Mouse (Mus musculus): ENCODE data around the gene Large2. TPM values are rescaled to one million over a fixed set of nuclear protein-coding genes. Genes with fewer than 3 reads are reported as not detected.

Large2 gene
- total and polyA plus RNA-seq, 3 experiments: 0.19 to 1.5 (median 0.89) TPM

DNA sequence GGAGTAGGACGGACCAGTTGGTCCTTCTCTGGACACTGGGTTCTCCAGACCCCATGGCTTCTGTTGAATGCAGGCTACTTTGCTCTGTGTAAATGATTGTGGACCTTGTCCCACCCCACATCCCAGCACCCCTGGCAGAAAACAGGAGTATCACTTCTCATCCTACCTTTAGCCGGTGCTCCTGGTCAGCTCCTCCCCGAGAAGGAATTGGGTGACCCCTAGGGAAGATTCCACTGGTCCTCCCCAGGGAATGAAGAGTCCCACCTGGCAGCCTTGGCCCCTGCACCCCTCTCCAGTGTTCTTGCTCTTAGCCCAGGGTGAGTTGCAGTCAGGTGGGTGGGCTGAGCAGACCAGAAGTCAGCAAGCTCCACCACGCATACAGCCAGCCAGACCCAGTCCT is 10.6 kb downstream of the Large2 start:
- dilution Hi-C loops (cut with MboI; ENCODE audit: extremely low pct_ligation_motif_present, extremely low pct_unique_long_range_greater_than_20kb, low sequenced_read_pairs): no loop called here
- H3K36me3 ChIP-seq (replicated peaks in 1 of 2; ENCODE audit: control insufficient read depth in 1 of 2, insufficient read depth in 1 of 2, low read length in 1 of 2): peaks cover 34 to 56% of the 10 kb centered on the region in 2 experiments
- no peaks in the 10 kb centered on the region for H3K79me2 ChIP-seq (replicated peaks; ENCODE audit: control insufficient read depth, extremely low read depth, insufficient read depth, poor library complexity, severe bottlenecking)
- DNase-seq (ENCODE audit: extremely low read depth): no peak
- H3K4me1 ChIP-seq (ENCODE audit: control insufficient read depth in 1 of 2, insufficient read depth in 2 of 2): peaks cover 0 to 3% of the 10 kb centered on the region in 2 experiments; a peak in 1 of 4 replicates
- no peak overlapping the region for H3K27ac ChIP-seq (ENCODE audit: insufficient read depth, low read depth)
- no peaks in the 10 kb centered on the region for H3K9me3 ChIP-seq (replicated peaks; ENCODE audit: low read length)
- H3K4me3 ChIP-seq (replicated peaks in 1 of 3; ENCODE audit: low read depth in 2 of 3, low read length in 2 of 3, poor library complexity in 1 of 3): no peak overlapping the region
- no peaks in the 10 kb centered on the region for H3K27me3 ChIP-seq (replicated peaks)
- no peak overlapping the region for H3K9ac ChIP-seq (ENCODE audit: insufficient read depth, low read depth)
- TF ChIP-seq BHLHE40 (IDR thresholded peaks at IDR 0.05; ENCODE audit: low read depth, low read length) (no peak), JUND (conservative IDR thresholded peaks at IDR 0.05; ENCODE audit: low read depth, low read length) (no peak)
- no peak overlapping the region for H3K4me2 ChIP-seq (ENCODE audit: insufficient read depth, low read depth, poor library complexity, severe bottlenecking)
- in situ Hi-C loops (cut with MboI; ENCODE audit: low pct_ligation_motif_present, low pct_unique_long_range_greater_than_20kb, low sequenced_read_pairs): no loop called here

GRCm38 (mm10) chr2:92362571-92363228 is 12.0 kb downstream of the Large2 start:
- Histone ChIP-seq H3K79me2 (replicated peaks; ENCODE audit: control insufficient read depth, extremely low read depth, insufficient read depth, poor library complexity, severe bottlenecking) (no peaks in the 10 kb centered on the region), H3K27me3 (replicated peaks) (no peaks in the 10 kb centered on the region), H3K9ac (ENCODE audit: insufficient read depth, low read depth) (no peak overlapping the region), H3K4me3 (replicated peaks in 1 of 3; ENCODE audit: low read depth in 2 of 3, low read length in 2 of 3, poor library complexity in 1 of 3) (no peak overlapping the region), H3K4me1 (ENCODE audit: control insufficient read depth in 1 of 2, insufficient read depth in 2 of 2) (peaks cover 0 to 3% of the 10 kb centered on the region in 2 experiments; a peak in 1 of 4 replicates), H3K36me3 (replicated peaks in 1 of 2; ENCODE audit: control insufficient read depth in 1 of 2, insufficient read depth in 1 of 2, low read length in 1 of 2) (peaks cover 43 to 70% of the 10 kb centered on the region in 2 experiments), H3K4me2 (ENCODE audit: insufficient read depth, low read depth, poor library complexity, severe bottlenecking) (no peak overlapping the region), H3K9me3 (replicated peaks; ENCODE audit: low read length) (no peaks in the 10 kb centered on the region), H3K27ac (ENCODE audit: insufficient read depth, low read depth) (no peak overlapping the region)
- in situ Hi-C loops (cut with MboI; ENCODE audit: low pct_ligation_motif_present, low pct_unique_long_range_greater_than_20kb, low sequenced_read_pairs): no loop called here
- dilution Hi-C loops (cut with MboI; ENCODE audit: extremely low pct_ligation_motif_present, extremely low pct_unique_long_range_greater_than_20kb, low sequenced_read_pairs): no loop called here
- DNase-seq (ENCODE audit: extremely low read depth): no peak
- TF ChIP-seq ELF1 (IDR thresholded peaks at IDR 0.05; ENCODE audit: low read depth, low read length) (no peak), MEF2A (IDR thresholded peaks at IDR 0.05; ENCODE audit: borderline replicate concordance, low read depth, low read length) (no peak), MAZ (IDR thresholded peaks at IDR 0.05; ENCODE audit: low read depth, low read length) (no peak), POLR2A (IDR thresholded peaks at IDR 0.05; ENCODE audit: low read depth, low read length) (no peak), USF2 (conservative IDR thresholded peaks at IDR 0.05; ENCODE audit: low read depth, low read length) (no peak), RCOR1 (conservative IDR thresholded peaks at IDR 0.05; ENCODE audit: low read depth, low read length) (no peak), ZMIZ1 (IDR thresholded peaks at IDR 0.05; ENCODE audit: low read depth, low read length) (no peak), SMC3 (IDR thresholded peaks at IDR 0.05; ENCODE audit: low read depth, low read length) (no peak), JUND (conservative IDR thresholded peaks at IDR 0.05; ENCODE audit: low read depth, low read length) (no peak), EP300 (IDR thresholded peaks at IDR 0.05; ENCODE audit: low read length) (no peak), TCF12 (IDR thresholded peaks at IDR 0.05; ENCODE audit: low read depth, low read length) (no peak), RAD21 (IDR thresholded peaks at IDR 0.05; ENCODE audit: low read depth, low read length) (no peak), HCFC1 (IDR thresholded peaks at IDR 0.05; ENCODE audit: low read depth, low read length) (no peak), POLR2AphosphoS2 (IDR thresholded peaks at IDR 0.05; ENCODE audit: low read depth, low read length) (no peak), MYC (IDR thresholded peaks at IDR 0.05; ENCODE audit: low read depth, low read length) (no peak), UBTF (IDR thresholded peaks at IDR 0.05; ENCODE audit: low read depth, low read length) (no peak), NRF1 (IDR thresholded peaks at IDR 0.05; ENCODE audit: low read depth, low read length) (no peak), MXI1 (IDR thresholded peaks at IDR 0.05; ENCODE audit: low read depth, low read length) (no peak), PAX5 (IDR thresholded peaks at IDR 0.05; ENCODE audit: low read length) (no peak), MAFK (IDR thresholded peaks at IDR 0.05; ENCODE audit: insufficient replicate concordance, low read length) (no peak)
